Mouse (Mus musculus): ENCODE measurements around the gene Masp2.

Gene Masp2

DNA sequence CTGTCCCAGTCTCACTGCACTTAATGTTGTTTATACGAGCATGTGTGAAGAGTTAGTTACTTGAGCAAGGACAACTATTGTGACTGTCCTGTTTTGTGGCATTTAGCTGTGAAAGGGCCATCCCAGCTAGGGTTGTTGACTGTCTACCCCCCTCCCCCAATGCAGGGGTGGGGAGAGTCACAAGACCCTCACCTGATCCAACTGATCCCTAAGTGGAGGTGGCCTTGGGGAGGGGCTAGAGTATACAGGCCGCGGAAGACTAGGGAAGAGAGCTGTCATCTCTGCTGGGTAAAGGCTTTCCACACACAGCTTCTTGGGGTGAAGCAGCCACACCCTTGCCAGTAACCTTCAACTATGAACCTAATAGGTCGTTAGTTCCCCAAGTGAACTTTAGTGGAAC lies 2.0 kb upstream of the Masp2 start:
- no peak for ATAC-seq (ENCODE audit: low TSS enrichment)

DNA sequence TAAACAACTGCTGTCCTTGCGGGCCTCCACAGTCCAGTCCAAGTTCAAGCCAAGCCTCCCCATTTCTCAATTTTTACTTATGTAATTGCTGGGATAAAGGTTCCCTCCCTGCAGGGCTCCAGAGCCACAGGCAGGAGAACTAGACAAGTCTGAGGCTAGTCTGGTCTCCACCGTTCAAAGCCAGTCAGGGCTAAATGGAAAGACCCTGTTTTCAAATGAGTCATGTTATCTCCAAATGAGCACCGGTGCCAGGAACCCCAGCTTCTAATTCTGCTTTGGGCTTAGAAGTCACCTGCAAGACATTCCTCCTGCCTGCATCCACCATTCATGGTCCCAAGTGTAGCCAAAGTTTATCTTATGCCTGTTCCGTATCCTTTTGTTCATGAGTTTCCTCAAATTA lies 483 bp upstream of the Masp2 start:
- no peak for ATAC-seq (ENCODE audit: low TSS enrichment)

DNA sequence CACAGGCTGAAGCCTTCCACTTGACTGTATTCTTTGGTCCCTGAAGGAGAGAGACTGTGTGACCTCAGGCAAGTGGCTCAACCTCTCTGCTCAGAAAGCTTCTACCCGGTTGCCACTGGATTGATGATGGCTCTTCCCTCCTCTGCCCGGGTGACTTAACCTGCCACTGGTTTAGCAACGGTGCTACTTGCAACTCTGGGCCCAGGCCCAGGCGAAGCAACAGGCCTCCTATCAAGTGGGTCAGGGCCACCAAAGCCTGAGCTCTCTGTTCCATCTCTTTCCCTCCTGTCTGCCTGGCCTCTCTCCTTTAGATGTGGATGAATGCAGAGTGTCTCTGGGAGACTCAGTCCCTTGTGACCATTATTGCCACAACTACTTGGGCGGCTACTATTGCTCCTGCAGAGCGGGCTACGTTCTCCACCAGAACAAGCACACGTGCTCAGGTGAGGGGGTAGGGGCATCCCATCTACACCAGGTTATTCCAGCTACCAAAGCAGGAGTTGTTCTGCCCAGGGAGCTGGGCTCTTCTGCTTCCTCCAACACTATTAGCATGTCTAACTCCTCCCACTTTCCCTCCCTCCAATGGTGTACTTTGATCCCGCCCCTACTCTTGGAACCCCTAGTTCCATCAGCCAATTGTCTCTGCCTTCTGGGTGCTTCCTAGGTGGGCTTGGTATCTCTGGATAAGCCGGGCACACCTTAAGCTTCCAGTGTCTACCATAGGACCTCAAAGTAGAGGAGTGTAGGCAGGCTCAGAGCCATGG lies 1.2 kb downstream of the Masp2 start:
- ATAC-seq (ENCODE audit: low TSS enrichment): peak; percentile 28

DNA sequence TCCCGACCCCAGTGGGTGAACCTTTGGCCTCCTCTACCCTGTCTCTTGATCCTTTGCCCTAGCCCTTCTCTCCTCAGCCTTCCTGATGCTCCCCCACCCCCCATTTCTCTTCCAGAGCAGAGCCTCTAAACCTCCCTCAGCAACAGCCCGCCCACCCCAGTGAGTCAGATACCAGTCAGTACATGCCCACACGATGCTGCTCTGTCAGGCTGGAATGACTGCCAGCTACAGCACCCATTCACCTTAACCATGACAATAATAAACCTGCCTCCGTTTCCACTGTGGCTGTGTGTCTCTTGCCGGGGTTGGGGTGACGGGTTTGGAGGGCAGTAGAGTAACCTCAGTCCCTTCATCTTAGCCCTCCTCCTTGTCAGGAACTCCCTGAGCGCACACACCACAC lies 1.8 kb downstream of the Masp2 start:
- peak; percentile 81 for ATAC-seq (ENCODE audit: low TSS enrichment)

DNA sequence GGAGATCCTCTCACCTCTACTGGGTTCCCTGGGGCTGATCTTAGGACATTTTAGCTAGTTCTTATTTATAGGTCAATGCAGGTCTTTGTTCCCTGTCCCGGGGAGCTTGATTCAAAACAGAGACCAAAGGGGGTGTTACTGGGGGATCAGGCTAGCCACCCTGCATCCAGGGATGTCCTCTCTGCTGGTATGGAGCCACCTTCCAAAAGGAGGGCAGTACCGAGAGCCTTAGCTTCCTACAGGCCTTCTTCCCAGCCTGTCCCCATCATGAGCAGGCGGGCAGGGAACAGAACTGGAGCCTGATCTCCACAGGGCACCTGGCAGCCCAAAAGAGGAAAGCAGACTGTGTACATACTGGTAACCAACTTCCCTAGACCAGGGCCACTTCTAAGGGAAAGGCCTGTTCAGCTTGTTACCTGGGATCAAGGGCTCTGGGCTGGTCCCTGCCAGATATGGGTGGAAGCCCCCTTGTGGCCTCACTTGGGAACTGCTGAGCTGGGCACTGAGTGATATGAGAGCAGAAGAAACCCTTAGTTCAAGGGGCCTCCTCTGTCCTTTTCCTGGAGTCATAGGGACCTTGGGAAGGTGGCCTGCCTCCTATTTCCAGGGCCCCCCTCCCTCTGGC lies 2.3 kb downstream of the Masp2 start:
- peak; percentile 32; the same call in 1 of the 2 replicates for ATAC-seq (ENCODE audit: low TSS enrichment)

DNA sequence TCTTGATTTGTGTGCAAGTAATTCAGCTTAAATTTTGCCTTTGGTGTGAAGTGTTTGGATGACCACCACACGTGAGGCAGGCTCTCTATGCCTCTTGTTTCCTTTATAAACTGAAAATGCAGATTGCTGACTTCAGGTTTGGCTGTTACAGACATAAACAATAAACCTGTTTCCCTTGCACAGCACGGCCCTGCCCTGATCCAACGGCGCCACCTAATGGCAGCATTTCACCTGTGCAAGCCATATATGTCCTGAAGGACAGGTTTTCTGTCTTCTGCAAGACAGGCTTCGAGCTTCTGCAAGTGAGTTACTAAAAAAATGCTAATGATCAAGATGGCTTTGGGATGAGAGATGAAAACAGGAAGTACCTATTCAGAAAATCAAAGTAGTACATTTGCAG lies 5.4 kb downstream of the Masp2 start:
- 0 out of 2 replicates have a peak, but pooled peaks have one; percentile 35 for ATAC-seq (ENCODE audit: low TSS enrichment)

DNA sequence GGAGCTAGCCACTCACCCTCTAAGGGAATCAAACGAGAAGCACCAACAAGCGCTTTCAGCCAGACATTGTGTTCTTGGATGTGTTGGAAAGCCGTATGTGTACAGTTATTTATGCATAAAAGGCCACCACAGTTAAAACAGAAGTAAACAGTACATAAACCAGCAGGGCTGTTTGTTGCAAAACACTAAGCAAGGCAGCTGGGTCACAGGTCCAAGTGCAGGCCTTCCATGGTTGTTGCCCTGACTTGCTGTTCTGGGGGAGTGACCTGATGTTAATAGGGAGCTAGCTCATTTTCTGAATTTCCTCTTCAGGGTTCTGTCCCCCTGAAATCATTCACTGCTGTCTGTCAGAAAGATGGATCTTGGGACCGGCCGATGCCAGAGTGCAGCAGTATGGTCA lies 7.5 kb downstream of the Masp2 start:
- no peak for ATAC-seq (ENCODE audit: low TSS enrichment)

DNA sequence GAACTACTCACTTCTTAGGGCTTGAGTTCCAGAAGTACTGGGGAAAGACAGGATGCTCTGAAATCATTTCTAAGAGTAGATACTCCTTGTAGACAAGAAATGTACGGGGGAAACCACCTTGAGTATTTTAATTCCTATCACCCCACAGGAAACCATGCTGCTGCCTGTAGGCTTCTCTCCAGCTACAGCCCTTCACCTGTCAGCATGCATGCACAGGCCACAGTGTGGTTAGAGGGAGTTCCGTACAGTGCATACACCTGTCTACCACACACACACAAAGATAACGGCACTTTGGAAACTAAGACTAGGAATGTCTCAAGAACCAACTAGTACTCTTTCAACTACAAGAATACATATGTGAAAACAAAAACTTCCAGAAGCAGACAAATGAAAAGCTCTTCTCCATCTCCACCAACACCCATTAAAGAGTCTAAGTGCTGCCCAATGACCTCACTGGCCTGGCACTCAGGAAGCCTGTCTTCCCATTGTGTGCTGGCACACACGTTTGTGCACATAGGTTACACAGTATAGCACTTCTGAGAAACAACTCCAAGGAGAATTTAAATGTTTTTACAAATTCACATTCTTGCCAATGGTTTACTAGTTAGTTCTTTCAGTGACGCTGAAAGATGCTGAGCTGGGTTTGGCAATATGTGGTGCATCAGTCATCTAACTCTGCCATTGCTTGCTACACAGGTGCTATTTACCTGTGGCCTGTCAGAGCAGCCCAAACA lies 8.4 kb downstream of the Masp2 start:
- ATAC-seq (ENCODE audit: low TSS enrichment): no peak

DNA sequence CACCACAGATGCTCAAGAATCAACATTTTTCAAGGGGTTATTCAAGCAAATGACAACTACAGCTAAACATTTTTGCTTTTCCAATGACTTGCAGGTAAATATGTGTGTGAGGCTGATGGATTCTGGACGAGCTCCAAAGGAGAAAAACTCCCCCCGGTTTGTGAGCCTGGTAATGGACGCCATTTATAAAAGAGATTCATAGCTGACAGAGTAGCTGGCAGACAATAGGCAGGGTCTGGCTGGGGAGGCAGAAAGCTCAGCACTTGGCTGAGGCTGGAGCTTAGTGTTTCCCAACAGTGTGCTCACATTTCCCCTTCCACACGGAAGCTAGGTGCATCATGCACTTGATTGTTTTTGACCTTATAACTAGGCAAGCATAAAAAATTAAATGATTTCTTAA lies 10.2 kb downstream of the Masp2 start:
- ATAC-seq (ENCODE audit: low TSS enrichment): no peak

DNA sequence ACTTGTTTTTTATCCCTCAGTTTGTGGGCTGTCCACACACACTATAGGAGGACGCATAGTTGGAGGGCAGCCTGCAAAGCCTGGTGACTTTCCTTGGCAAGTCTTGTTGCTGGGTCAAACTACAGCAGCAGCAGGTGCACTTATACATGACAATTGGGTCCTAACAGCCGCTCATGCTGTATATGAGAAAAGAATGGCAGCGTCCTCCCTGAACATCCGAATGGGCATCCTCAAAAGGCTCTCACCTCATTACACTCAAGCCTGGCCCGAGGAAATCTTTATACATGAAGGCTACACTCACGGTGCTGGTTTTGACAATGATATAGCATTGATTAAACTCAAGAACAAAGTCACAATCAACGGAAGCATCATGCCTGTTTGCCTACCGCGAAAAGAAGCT lies 11.4 kb downstream of the Masp2 start:
- no peak for ATAC-seq (ENCODE audit: low TSS enrichment)

DNA sequence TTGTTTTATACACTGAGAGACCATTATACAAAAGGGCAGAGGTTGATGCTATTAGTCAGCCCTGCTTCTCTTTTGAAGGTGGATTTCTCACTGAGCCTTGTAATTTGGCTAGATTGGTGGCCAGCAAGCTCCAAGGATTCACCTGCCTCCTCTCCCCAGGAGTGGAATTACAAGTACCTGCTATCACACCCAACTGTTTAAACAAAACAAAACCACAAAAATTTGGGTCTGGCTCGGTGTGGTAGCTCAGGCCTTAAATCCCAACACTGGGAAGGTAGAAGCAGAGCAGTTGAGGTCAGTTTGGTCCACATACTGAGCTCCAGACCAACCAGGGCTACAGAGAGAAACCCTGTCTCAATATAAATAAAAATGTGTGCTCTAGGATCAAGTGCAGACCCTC lies 17.5 kb downstream of the Masp2 start:
- no peak for ATAC-seq (ENCODE audit: low TSS enrichment)

DNA sequence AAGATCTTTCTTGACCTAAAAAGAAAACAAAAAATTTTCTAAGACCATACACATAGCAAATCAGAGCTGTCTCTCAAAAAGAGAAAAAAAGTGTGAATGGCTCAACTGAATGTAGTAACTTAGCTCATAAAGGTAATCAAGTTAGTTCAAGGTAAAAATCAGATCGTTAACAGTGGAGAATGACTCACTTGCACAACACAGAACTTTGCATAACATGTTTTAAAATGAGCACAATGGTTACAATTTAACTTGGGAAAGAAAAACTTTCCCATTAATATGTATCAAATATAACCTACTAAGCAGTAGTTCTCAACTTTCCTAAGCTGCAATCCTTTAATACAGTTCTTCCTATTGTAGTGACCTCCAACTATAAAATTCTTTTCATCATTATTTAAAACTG lies 18.4 kb downstream of the Masp2 start:
- ATAC-seq (ENCODE audit: low TSS enrichment): no peak

DNA sequence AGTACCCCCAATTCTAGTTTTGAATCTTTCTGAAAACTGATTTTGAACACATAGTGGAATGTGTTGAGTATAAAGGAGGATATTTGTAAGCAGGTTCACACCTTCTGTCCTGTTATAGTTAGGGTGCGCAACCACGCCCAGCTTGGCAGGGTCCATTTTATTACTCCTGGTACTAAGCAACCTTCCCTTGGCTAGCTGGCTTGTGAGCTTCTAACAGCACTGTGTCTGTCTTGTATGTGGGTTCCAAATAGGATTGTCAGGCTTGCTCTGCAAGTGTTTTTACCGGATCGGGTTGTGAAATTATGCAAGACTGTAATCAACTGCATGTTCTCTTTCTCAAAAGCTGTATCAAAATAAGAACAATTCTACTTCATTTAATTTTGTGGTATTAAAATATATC lies 20.1 kb downstream of the Masp2 start:
- ATAC-seq (ENCODE audit: low TSS enrichment): no peak

DNA sequence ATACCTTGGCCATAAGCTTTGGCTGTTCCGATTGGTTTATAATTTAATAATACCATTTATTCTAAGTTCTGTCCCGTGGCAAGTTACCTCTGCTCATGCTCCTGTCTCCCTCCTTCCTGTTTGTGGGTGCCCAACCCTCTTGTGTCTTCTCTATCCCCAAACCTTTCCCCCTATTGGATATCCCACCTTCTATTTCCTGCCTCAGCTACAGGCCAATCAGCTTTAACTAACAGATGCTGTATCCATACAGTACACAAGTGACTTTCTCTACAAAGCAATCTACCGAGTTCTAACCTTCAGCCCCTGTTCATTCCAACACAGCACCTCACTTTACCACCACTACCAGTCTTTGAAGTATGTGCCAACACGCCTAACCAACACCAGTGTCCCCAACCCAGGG lies 21.3 kb downstream of the Masp2 start:
- no peak for ATAC-seq (ENCODE audit: low TSS enrichment)

DNA sequence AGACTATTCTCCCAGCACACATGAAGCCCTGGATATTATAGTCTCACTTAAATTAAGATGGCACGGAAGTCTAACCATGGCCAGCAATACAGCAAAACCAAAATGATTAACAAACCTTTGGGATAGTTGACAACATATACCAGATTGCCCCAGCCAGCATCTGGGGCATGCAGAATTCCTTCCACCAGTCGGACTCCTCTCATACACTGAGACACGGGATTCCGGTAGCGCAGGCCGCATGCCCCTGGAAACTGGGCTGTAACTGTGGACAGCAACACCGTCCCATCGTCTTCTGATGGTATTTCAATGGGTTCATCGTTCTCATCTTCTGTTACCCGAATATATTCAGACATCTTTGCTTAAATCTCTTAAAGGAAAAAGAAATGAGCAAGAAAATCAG lies 22.7 kb downstream of the Masp2 start:
- no peak for ATAC-seq (ENCODE audit: low TSS enrichment)

DNA sequence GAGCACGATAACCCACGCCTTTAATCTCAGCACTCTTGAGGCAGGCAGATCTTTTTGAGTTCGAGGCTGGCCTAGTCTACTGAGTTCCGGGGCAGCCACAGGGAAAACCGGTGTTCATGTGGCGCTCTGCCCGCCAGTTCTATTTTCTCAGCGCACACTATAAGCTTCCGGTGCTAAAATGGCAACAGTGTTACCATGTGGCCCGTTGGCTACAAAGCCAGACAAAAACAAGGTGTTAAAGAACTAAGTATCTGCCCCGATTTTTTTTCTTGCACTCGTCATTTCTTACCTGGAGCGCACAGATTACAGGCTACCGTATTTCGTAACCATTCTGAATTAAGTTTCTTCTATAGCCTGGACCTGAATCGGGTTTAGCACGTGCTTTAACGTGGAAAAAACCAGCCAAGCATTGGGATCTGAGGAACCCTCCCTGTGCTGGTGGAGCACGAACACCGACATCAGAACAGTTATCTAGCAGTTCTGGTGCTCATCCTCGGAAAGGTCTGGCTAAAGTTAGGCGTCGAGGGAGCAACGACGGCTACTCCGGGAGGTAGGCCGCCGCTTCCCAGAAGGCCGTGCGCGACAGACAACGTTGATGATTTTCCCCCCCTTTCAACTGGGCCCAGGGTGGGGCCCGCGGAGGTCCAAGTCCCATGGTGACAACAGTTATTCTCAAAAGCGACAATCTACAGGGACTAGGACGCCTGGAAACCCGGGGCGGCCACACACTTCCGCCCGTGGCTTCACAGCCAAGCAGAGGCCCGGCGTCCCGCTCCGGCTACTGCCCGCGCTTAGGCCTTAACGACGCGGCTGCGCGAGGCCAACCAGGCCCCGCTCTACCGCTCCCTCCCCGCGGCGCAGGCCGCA lies 23.6 kb downstream of the Masp2 start:
- ATAC-seq (ENCODE audit: low TSS enrichment): peak; percentile 50

DNA sequence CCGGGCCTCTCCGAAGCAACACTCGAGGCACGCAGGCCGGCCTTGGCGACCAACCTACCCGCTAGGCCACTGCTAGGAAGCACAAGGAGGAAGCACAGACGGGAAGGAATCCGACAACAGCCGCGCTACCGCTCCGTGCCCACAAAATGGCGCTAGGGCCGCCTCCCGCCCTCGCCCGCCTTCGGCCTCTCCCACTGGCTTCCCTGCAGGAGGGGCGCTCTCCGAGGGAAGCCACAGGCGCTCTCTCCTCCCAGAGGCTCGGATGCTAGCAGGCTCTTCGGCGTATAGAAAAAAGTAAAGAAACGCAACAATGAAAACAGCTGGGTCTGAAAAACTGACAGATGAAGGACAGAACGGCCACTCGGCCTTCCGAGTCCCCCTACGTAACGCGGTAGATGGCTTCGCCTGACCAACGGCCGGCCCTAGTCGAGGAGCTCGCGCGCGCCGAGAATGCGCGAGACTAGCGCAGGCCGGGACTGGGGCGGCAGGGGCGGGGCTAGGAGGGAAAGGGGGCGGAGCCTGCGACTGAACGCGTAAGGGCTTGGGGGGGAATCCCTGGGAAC lies 24.4 kb downstream of the Masp2 start, which contains the start of gene Tardbp:
TSS of gene Tardbp (minus strand) at position 397 of the 563 bp plus-strand sequence.
- peak; percentile 94 for ATAC-seq (ENCODE audit: low TSS enrichment)

DNA sequence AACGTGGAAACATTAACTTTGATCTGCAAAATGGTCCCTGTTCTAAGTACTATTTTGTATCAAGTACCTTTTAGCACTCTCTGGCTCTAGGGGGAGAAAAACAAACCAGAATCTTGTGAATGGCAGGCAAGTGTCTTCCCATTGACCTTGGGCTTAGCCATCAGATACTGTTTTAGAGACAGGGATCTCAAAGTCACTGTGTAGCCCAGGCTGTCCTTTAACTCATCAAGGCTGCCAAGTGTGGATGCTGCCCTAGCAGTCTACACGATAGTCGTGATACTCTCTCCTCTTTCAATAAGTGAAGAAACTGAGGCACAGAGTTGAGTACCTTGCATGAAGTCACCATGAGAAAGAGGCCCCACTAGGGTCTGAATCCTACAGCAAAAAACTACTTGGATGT lies 24.9 kb downstream of the Masp2 start:
- 0 out of 2 replicates have a peak, but pooled peaks have one; percentile 14 for ATAC-seq (ENCODE audit: low TSS enrichment)

DNA sequence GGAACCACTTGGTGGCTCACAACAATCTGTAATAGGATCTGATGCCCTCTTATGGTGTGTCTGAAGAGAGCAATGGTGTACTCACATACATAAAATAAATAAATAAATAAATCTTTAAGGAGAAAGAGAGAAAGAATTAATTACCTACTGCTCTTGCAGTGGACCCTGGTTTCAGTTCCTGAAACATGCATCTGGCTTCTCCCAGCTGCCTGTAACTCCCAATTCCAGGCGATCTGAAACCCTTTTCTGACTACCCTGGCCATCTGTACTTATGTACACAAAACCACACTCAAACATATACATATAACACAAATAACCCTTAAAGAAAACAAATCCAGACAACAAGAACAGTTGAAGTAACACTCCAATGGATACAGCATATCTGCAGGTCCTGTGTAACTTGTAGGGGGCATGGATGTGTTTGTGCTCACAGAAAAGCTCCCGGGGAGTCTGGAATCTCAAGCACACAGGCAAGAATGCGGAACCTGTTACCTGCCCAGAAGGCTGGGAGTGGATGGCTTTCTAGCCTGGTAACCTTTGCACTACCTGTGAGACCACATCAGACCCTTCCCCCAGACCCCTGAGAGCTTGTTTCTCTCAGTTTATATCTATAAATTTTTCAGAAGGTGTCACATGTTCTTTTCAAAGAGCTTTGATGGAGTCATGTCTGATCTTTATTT lies 29.8 kb downstream of the Masp2 start:
- ATAC-seq (ENCODE audit: low TSS enrichment): no peak

DNA sequence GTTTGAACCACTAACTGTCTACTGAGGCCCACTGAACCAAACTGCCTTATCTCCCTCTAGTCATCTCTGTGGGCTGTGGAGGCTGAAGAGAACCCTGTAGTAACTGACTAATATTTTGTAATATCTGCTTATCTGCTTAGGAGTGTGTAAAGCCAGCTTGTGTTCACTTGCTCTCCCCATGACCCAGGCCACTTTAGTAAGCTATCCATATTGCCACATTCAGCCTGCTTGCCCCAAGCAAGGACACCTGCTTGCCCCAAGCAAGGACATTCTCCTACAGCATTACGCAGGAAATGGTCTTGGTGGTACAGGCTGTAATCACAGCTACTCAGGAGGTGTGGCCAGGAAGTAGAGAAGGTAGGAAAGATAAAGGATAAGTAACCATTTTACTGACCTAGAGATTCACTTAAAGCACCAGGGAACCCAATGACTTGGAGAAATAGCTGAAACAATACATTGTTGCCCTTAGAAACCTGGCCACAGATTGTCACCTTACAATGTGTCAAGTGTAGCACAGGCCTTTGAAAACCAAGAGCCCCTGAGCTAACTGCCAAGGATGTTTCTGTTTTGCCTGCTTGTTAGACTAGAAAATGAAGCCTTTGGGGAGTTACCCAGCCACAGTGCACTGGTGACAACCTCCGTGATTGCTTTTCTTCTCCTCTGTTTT lies 31.2 kb downstream of the Masp2 start:
- no peak for ATAC-seq (ENCODE audit: low TSS enrichment)

All from frontal cortex, adult (tissue).